Mouse (Mus musculus) heart, embryonic 16.5 days (tissue): ENCODE measurements around the gene Atp7a. TPM values are rescaled to one million over a fixed set of nuclear protein-coding genes. Genes with fewer than 3 reads are reported as not detected.
"Not testable (repeated sequence)": the region's sequence is repeated elsewhere in the genome, so short reads cannot be mapped to it uniquely, and the experiment has no call there.

Experiments
- ATAC-seq: fragments of 200-750 bp; cut with Nextera tagmentation; replicated peaks from 2 replicates; pipeline ENCODE4 v1.8.0; 2017; ENCODE audit warnings: moderate number of reproducible peaks; ENCODE audit not compliant: insufficient read depth, low FRiP score; ENCODE audit errors: extremely low read depth
- H3K27ac ChIP-seq: fragments of 300-500 bp; sonication (generic); 2 replicates; pipeline ENCODE4 v1.5.1; 2014; ENCODE audit warnings: mild to moderate bottlenecking, low read length, control low read depth, moderate library complexity
- H3K27me3 ChIP-seq: fragments of 300-500 bp; sonication (generic); 2 replicates; pipeline ENCODE4 v1.6.1; 2014; ENCODE audit warnings: low read length, mixed read lengths; ENCODE audit not compliant: control insufficient read depth, insufficient read depth
- H3K36me3 ChIP-seq: fragments of 300-500 bp; sonication (generic); 2 replicates; pipeline ENCODE4 v1.6.1; 2014; ENCODE audit not compliant: control insufficient read depth, insufficient read depth
- H3K4me1 ChIP-seq: fragments of 300-500 bp; sonication (generic); 2 replicates; pipeline ENCODE4 v1.6.1; 2014; ENCODE audit warnings: low read length, mixed read lengths; ENCODE audit not compliant: control insufficient read depth, insufficient read depth
- H3K4me2 ChIP-seq: fragments of 300-500 bp; sonication (generic); 2 replicates; pipeline ENCODE4 v1.6.1; 2014; ENCODE audit warnings: low read depth, mild to moderate bottlenecking, control low read depth, low read length
- H3K4me3 ChIP-seq: fragments of 300-500 bp; sonication (generic); 2 replicates; pipeline ENCODE4 v1.5.1; 2014; ENCODE audit warnings: mild to moderate bottlenecking, control low read depth, low read length
- H3K9ac ChIP-seq: fragments of 300-500 bp; sonication (generic); 2 replicates; pipeline ENCODE4 v1.6.1; 2014; ENCODE audit warnings: low read length, control low read depth
- H3K9me3 ChIP-seq: fragments of 300-500 bp; sonication (generic); replicated peaks from 2 replicates; pipeline ENCODE4 v1.6.1; 2016; ENCODE audit warnings: low read length; ENCODE audit not compliant: control insufficient read depth
- WGBS: fragments of 180-500 bp; shearing (Covaris S2); extraction: QIAGEN DNeasy Blood & Tissue Kit; methylation state at CpG from one replicate; pipeline ENCODE4 v1.1.7; 2014; 5-methylcytosine and 5-hydroxymethylcytosine counted together
- polyA plus RNA-seq: library from polyadenylated mRNA; unstranded; fragments of >200 nt; fragmentation: Nextera tagmentation; extraction: Ambion mirVana; gene quantifications from 2 replicates; pipeline ENCODE4 v1.2.1, GENCODE M21; 2015

Atp7a gene
- polyA plus RNA-seq, 1 experiment from 2014 or later: 10.3 TPM

- Histone ChIP-seq H3K36me3 (no peaks in the 10 kb centered on the region), H3K27me3 (no peaks in the 10 kb centered on the region), H3K9me3 (no peaks in the 10 kb centered on the region), H3K4me1 (peaks cover 13% of the 10 kb centered on the region), H3K4me3 (no peak overlapping the region), H3K27ac (peak overlapping the region; percentile 31; the same call in 1 of the 2 replicates), H3K4me2 (no peak overlapping the region; the same call in 1 of the 2 replicates), H3K9ac (no peak overlapping the region)
- 55% methylated on average over 9 of the region's 9 CpGs for WGBS
- no peak for ATAC-seq
These were observed 18.9 kb downstream of the Atp7a start for GRCm38 (mm10) chrX:106045928-106046327.

GRCm38 (mm10) chrX:106048191-106048590 lies 21.1 kb downstream of the Atp7a start:
- H3K9ac ChIP-seq: no peak overlapping the region
- 48% methylated on average over 1 of the region's 1 CpGs for WGBS
- no peak overlapping the region for H3K4me2 ChIP-seq
- no peak for ATAC-seq
- H3K27ac ChIP-seq: no peak overlapping the region
- H3K36me3 ChIP-seq: no peaks in the 10 kb centered on the region
- H3K27me3 ChIP-seq: no peaks in the 10 kb centered on the region
- no peak overlapping the region for H3K4me3 ChIP-seq
- H3K4me1 ChIP-seq: peaks cover 13% of the 10 kb centered on the region
- H3K9me3 ChIP-seq: no peaks in the 10 kb centered on the region

- H3K4me2 ChIP-seq, H3K9ac ChIP-seq, H3K27me3 ChIP-seq, H3K9me3 ChIP-seq, H3K36me3 ChIP-seq, ATAC-seq, H3K27ac ChIP-seq, H3K4me3 ChIP-seq, H3K4me1 ChIP-seq: not testable (repeated sequence)
- WGBS: 89% methylated on average over 2 of the region's 2 CpGs
These were observed 50.8 kb downstream of the Atp7a start for GRCm38 (mm10) chrX:106077858-106078257.

- Histone ChIP-seq H3K27ac (peak overlapping the region; percentile 40), H3K9ac (no peak overlapping the region), H3K36me3 (no peaks in the 10 kb centered on the region; the same call in 1 of the 2 replicates), H3K27me3 (no peaks in the 10 kb centered on the region), H3K9me3 (0 out of 2 replicates have a peak, but pooled peaks cover 2% of the 10 kb centered on the region), H3K4me2 (no peak overlapping the region), H3K4me3 (no peak overlapping the region), H3K4me1 (no peaks in the 10 kb centered on the region; the same call in 1 of the 2 replicates)
- ATAC-seq: 0 out of 2 replicates have a peak, but pooled peaks have one; percentile 45
- 33% methylated on average over 13 of the region's 13 CpGs for WGBS
These were observed 53.9 kb downstream of the Atp7a start for GRCm38 (mm10) chrX:106080811-106081443.

- Histone ChIP-seq H3K9me3 (0 out of 2 replicates have a peak, but pooled peaks cover 2% of the 10 kb centered on the region), H3K27ac (no peak overlapping the region), H3K36me3 (peaks cover 4% of the 10 kb centered on the region; the same call in 1 of the 2 replicates), H3K9ac (no peak overlapping the region), H3K4me2 (no peak overlapping the region), H3K4me3 (no peak overlapping the region), H3K27me3 (no peaks in the 10 kb centered on the region), H3K4me1 (no peaks in the 10 kb centered on the region; the same call in 1 of the 2 replicates)
- ATAC-seq: no peak
These were observed 55.4 kb downstream of the Atp7a start for GRCm38 (mm10) chrX:106082518-106082917.

- Histone ChIP-seq H3K4me2 (no peak overlapping the region), H3K27me3 (no peaks in the 10 kb centered on the region), H3K9me3 (no peaks in the 10 kb centered on the region), H3K4me1 (no peaks in the 10 kb centered on the region; the same call in 1 of the 2 replicates), H3K9ac (no peak overlapping the region), H3K4me3 (no peak overlapping the region), H3K36me3 (peaks cover 4% of the 10 kb centered on the region; the same call in 1 of the 2 replicates), H3K27ac (no peak overlapping the region)
- WGBS: 78% methylated on average over 3 of the region's 3 CpGs
- no peak for ATAC-seq
These were observed 58.1 kb downstream of the Atp7a start for GRCm38 (mm10) chrX:106085132-106085531.

- H3K27me3 ChIP-seq: no peaks in the 10 kb centered on the region
- no peak overlapping the region for H3K9ac ChIP-seq
- H3K36me3 ChIP-seq: peaks cover 4% of the 10 kb centered on the region; the same call in 1 of the 2 replicates
- no peak overlapping the region for H3K27ac ChIP-seq
- no peaks in the 10 kb centered on the region for H3K9me3 ChIP-seq
- no peak overlapping the region for H3K4me2 ChIP-seq
- no peaks in the 10 kb centered on the region; the same call in 1 of the 2 replicates for H3K4me1 ChIP-seq
- no peak for ATAC-seq
- WGBS: 89% methylated on average over 2 of the region's 2 CpGs
- H3K4me3 ChIP-seq: no peak overlapping the region
These were observed 58.5 kb downstream of the Atp7a start for GRCm38 (mm10) chrX:106085564-106085963.

GRCm38 (mm10) chrX:106092939-106093338 lies 65.9 kb downstream of the Atp7a start:
- Histone ChIP-seq H3K27me3 (no peaks in the 10 kb centered on the region), H3K4me2 (no peak overlapping the region), H3K36me3 (no peaks in the 10 kb centered on the region), H3K9me3 (no peaks in the 10 kb centered on the region), H3K9ac (no peak overlapping the region), H3K4me1 (0 out of 2 replicates have a peak, but pooled peaks cover 3% of the 10 kb centered on the region), H3K27ac (peak overlapping the region; percentile 18; the same call in 1 of the 2 replicates), H3K4me3 (no peak overlapping the region)
- 43% methylated on average over 5 of the region's 5 CpGs for WGBS
- ATAC-seq: no peak

- no peak for ATAC-seq
- H3K36me3 ChIP-seq: no peaks in the 10 kb centered on the region; the same call in 1 of the 2 replicates
- WGBS: 50% methylated on average over 2 of the region's 2 CpGs
These were observed 78.4 kb downstream of the Atp7a start for GRCm38 (mm10) chrX:106105464-106105863.

More at GRCm38 (mm10) chrX:106105464-106105863, 78.4 kb downstream of the Atp7a start:
- Histone ChIP-seq H3K4me2 (no peak overlapping the region), H3K27me3 (no peaks in the 10 kb centered on the region), H3K27ac (no peak overlapping the region), H3K9me3 (no peaks in the 10 kb centered on the region), H3K9ac (no peak overlapping the region), H3K4me1 (no peaks in the 10 kb centered on the region), H3K4me3 (no peak overlapping the region)
